Mouse (Mus musculus) heart, postnatal 0 days (tissue): ENCODE measurements around the gene Srgn. TPM values are rescaled to one million over a fixed set of nuclear protein-coding genes. Genes with fewer than 3 reads are reported as not detected.

Experiments used
- ATAC-seq: fragments of 200-750 bp; cut with Nextera tagmentation; 2 replicates; pipeline ENCODE4 v1.8.0; 2017; ENCODE audit warnings: low read depth, moderate number of reproducible peaks, moderate library complexity; ENCODE audit not compliant: insufficient read depth
- DNase-seq: peaks from one replicate; pipeline ENCODE4 v3.0.0-alpha.2; 2016; ENCODE audit warnings: low spot score
- H3K27ac ChIP-seq: fragments of 300-500 bp; sonication (generic); 2 replicates; pipeline ENCODE4 v1.5.1; 2014; ENCODE audit warnings: low read depth, mild to moderate bottlenecking
- H3K27me3 ChIP-seq: fragments of 300-500 bp; sonication (generic); 2 replicates; pipeline ENCODE4 v1.6.1; 2014; ENCODE audit warnings: low read length, mixed read lengths; ENCODE audit not compliant: control insufficient read depth, insufficient read depth
- H3K36me3 ChIP-seq: fragments of 300-500 bp; sonication (generic); replicated peaks from 2 replicates; pipeline ENCODE4 v1.6.1; 2014; ENCODE audit warnings: low read length, mixed read lengths; ENCODE audit not compliant: control insufficient read depth, insufficient read depth
- H3K4me1 ChIP-seq: fragments of 300-500 bp; sonication (generic); 2 replicates; pipeline ENCODE4 v1.6.1; 2014; ENCODE audit warnings: antibody characterized with exemption; ENCODE audit not compliant: control insufficient read depth, insufficient read depth
- H3K4me2 ChIP-seq: fragments of 300-500 bp; sonication (generic); 2 replicates; pipeline ENCODE4 v1.6.1; 2014; ENCODE audit warnings: low read depth, mild to moderate bottlenecking, low read length, moderate library complexity
- H3K4me3 ChIP-seq: fragments of 300-500 bp; sonication (generic); 2 replicates; pipeline ENCODE4 v1.5.1; 2014; ENCODE audit warnings: low read depth, low read length
- H3K9ac ChIP-seq: fragments of 300-500 bp; sonication (generic); replicated peaks from 2 replicates; pipeline ENCODE4 v1.6.1; 2014; ENCODE audit warnings: low read depth, low read length, mixed read lengths
- H3K9me3 ChIP-seq: fragments of 300-500 bp; sonication (generic); replicated peaks from 2 replicates; pipeline ENCODE4 v1.6.1; 2016; ENCODE audit warnings: low read length; ENCODE audit not compliant: control insufficient read depth
- CTCF ChIP-seq: IDR thresholded peaks from 2 replicates; pipeline ENCODE4 v1.5.1; 2016; ENCODE audit warnings: antibody characterized with exemption, control low read depth, low read depth
- EP300 ChIP-seq: IDR thresholded peaks from 2 replicates; pipeline ENCODE4 v1.6.1; 2016; ENCODE audit warnings: antibody characterized with exemption, low read depth
- WGBS: fragments of 180-500 bp; shearing (Covaris S2); extraction: QIAGEN DNeasy Blood & Tissue Kit; methylation state at CpG from one replicate; pipeline ENCODE4 v1.1.7; 2014; 5-methylcytosine and 5-hydroxymethylcytosine counted together
- polyA plus RNA-seq: library from polyadenylated mRNA; unstranded; fragments of >200 nt; fragmentation: Nextera tagmentation; extraction: Ambion mirVana; gene quantifications from 2 replicates; pipeline ENCODE4 v1.2.1, GENCODE M21; 2015
- total RNA-seq: library from RNA; depleted of rRNA; stranded (reverse); fragments of >200 nt; gene quantifications from 2 replicates; pipeline ENCODE4 v1.2.3, GENCODE M21; 2014; ENCODE audit warnings: low replicate concordance

Srgn gene
- total and polyA plus RNA-seq, 2 experiments from 2014 or later = 16.4 to 19.1 TPM

GRCm38 (mm10) chr10:62540800-62541199 lies 13.5 kb upstream of the Srgn start:
- WGBS = 37% methylated on average over 3 of the region's 3 CpGs
- Histone ChIP-seq H3K4me3 (no peak overlapping the region), H3K9ac (no peak overlapping the region), H3K9me3 (no peaks in the 10 kb centered on the region), H3K4me1 (no peaks in the 10 kb centered on the region), H3K27ac (no peak overlapping the region), H3K4me2 (no peak overlapping the region), H3K27me3 (no peaks in the 10 kb centered on the region), H3K36me3 (no peaks in the 10 kb centered on the region)
- ATAC-seq (no peak), DNase-seq (no peak)
- no peak for TF ChIP-seq CTCF
- no peak for TF ChIP-seq EP300

GRCm38 (mm10) chr10:62534509-62534908 lies 7.3 kb upstream of the Srgn start:
- no peaks in the 10 kb centered on the region for H3K4me1 ChIP-seq
- no peak overlapping the region for H3K4me2 ChIP-seq
- no peak for DNase-seq
- H3K27ac ChIP-seq = no peak overlapping the region
- WGBS = 66% methylated on average over 7 of the region's 7 CpGs
- TF ChIP-seq CTCF = no peak
- TF ChIP-seq EP300 = no peak
- H3K4me3 ChIP-seq = no peak overlapping the region
- ATAC-seq = no peak
- no peak overlapping the region for H3K9ac ChIP-seq
- H3K9me3 ChIP-seq = no peaks in the 10 kb centered on the region
- H3K36me3 ChIP-seq = no peaks in the 10 kb centered on the region
- H3K27me3 ChIP-seq = no peaks in the 10 kb centered on the region

GRCm38 (mm10) chr10:62532832-62533231 lies 5.6 kb upstream of the Srgn start:
- no peaks in the 10 kb centered on the region for H3K9me3 ChIP-seq
- no peaks in the 10 kb centered on the region for H3K36me3 ChIP-seq
- H3K27me3 ChIP-seq = no peaks in the 10 kb centered on the region
- DNase-seq = no peak
- no peaks in the 10 kb centered on the region for H3K4me1 ChIP-seq
- 22% methylated on average over 2 of the region's 2 CpGs for WGBS
- no peak overlapping the region for H3K4me3 ChIP-seq
- TF ChIP-seq CTCF = no peak
- TF ChIP-seq EP300 = no peak
- H3K4me2 ChIP-seq = no peak overlapping the region
- no peak overlapping the region for H3K9ac ChIP-seq
- no peak overlapping the region for H3K27ac ChIP-seq
- ATAC-seq = no peak

- DNase-seq = no peak
- Histone ChIP-seq H3K9ac (no peak overlapping the region), H3K4me2 (no peak overlapping the region), H3K27ac (no peak overlapping the region), H3K4me1 (no peaks in the 10 kb centered on the region), H3K27me3 (no peaks in the 10 kb centered on the region), H3K36me3 (no peaks in the 10 kb centered on the region), H3K9me3 (no peaks in the 10 kb centered on the region), H3K4me3 (no peak overlapping the region)
- ATAC-seq = no peak
- no peak for TF ChIP-seq CTCF
- no peak for TF ChIP-seq EP300
- 44% methylated on average over 9 of the region's 9 CpGs for WGBS
Observed at GRCm38 (mm10) chr10:62530183-62530582, 2.9 kb upstream of the Srgn start.

- no peak for DNase-seq
Observed at GRCm38 (mm10) chr10:62522346-62522950, 4.8 kb downstream of the Srgn start.

GRCm38 (mm10) chr10:62521763-62522162 lies 5.5 kb downstream of the Srgn start:
- Histone ChIP-seq H3K27ac (no peak overlapping the region), H3K9ac (no peak overlapping the region), H3K4me1 (no peaks in the 10 kb centered on the region), H3K27me3 (no peaks in the 10 kb centered on the region), H3K36me3 (no peaks in the 10 kb centered on the region), H3K4me3 (no peak overlapping the region), H3K4me2 (no peak overlapping the region), H3K9me3 (no peaks in the 10 kb centered on the region)
- WGBS = 23% methylated on average over 4 of the region's 4 CpGs
- TF ChIP-seq EP300 (no peak), CTCF (no peak)
- no peak for DNase-seq
- ATAC-seq = no peak

More at GRCm38 (mm10) chr10:62522346-62522950, 4.8 kb downstream of the Srgn start:
- H3K9ac ChIP-seq = no peak overlapping the region
- H3K4me1 ChIP-seq = no peaks in the 10 kb centered on the region
- H3K36me3 ChIP-seq = no peaks in the 10 kb centered on the region
- TF ChIP-seq CTCF = no peak
- TF ChIP-seq EP300 = no peak
- no peak overlapping the region for H3K4me3 ChIP-seq
- no peak overlapping the region for H3K27ac ChIP-seq
- H3K27me3 ChIP-seq = no peaks in the 10 kb centered on the region
- H3K9me3 ChIP-seq = no peaks in the 10 kb centered on the region
- WGBS = 68% methylated on average over 7 of the region's 7 CpGs
- no peak for ATAC-seq
- no peak overlapping the region for H3K4me2 ChIP-seq
